Mouse (Mus musculus): ENCODE results near the gene Bmpr1a. TPM values are rescaled to one million over a fixed set of nuclear protein-coding genes. Genes with fewer than 3 reads are reported as not detected.

The Bmpr1a gene
- polyA plus RNA-seq, 1 experiment from 2014 or later: 25.9 TPM

DNA sequence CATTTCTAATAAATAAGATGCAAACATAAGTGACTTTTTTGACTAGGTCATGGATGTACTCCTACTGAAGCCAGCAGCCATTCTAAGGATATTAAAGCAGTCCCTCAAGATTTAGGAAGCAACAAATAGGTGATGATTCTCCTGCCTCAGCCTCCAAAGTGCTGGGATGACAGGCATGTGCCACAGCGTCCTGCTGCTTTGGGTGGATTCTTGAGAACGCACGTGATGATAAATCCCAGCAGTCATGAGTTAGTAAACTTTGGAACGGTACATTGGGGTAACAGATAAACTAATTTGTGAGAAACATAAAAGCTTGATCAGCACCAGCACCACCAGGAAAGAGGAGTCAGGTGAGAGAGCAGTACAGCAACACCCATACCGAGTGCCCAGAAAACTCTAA, 52.7 kb downstream of the Bmpr1a start:
- H3K9me3 ChIP-seq (ENCODE audit: control insufficient read depth, low read length): no peaks in the 10 kb centered on the region
- peaks cover 8% of the 10 kb centered on the region for H3K4me1 ChIP-seq (ENCODE audit: control insufficient read depth, insufficient read depth, low read length)
- H3K27me3 ChIP-seq (ENCODE audit: control insufficient read depth, insufficient read depth, low read length): no peaks in the 10 kb centered on the region
- no peak for DNase-seq
- no peak overlapping the region for H3K9ac ChIP-seq (replicated peaks; ENCODE audit: low read length)
- 93% methylated on average over 5 of the region's 5 CpGs for WGBS
- H3K4me3 ChIP-seq (replicated peaks; ENCODE audit: low read depth, low read length): no peak overlapping the region
- no peak for ATAC-seq (ENCODE audit: low FRiP score, low TSS enrichment)
- H3K36me3 ChIP-seq (ENCODE audit: control insufficient read depth, insufficient read depth, low read length): peaks cover 13% of the 10 kb centered on the region
- H3K4me2 ChIP-seq (ENCODE audit: low read length): no peak overlapping the region
- H3K27ac ChIP-seq (replicated peaks; ENCODE audit: low read depth, low read length): no peak overlapping the region

DNA sequence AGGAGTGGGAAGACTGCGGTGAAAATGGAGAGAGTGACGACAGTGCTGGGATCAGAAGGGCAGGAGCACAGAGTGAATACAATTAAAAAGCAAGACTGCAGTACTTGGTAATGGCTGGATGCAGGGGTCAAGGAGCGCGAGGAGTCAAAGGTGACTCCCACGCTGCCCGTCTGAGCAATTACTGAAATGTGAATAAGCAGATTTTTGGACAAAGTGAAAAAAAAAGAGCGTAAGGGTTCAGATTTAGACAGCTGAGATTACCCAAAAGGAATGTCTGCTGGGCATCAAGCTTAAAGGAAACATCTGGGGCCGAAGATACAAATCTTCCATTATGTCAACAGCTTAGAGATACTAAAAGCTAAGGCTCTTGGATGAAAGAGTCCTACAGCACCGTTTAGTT, 53.3 kb downstream of the Bmpr1a start:
- H3K27ac ChIP-seq (replicated peaks; ENCODE audit: low read depth, low read length): no peak overlapping the region
- H3K36me3 ChIP-seq (ENCODE audit: control insufficient read depth, insufficient read depth, low read length): peaks cover 13% of the 10 kb centered on the region
- DNase-seq (no peak), ATAC-seq (ENCODE audit: low FRiP score, low TSS enrichment) (no peak)
- no peak overlapping the region for H3K9ac ChIP-seq (replicated peaks; ENCODE audit: low read length)
- H3K4me2 ChIP-seq (ENCODE audit: low read length): no peak overlapping the region
- H3K9me3 ChIP-seq (ENCODE audit: control insufficient read depth, low read length): no peaks in the 10 kb centered on the region
- 68% methylated on average over 9 of the region's 9 CpGs for WGBS
- no peak overlapping the region for H3K4me3 ChIP-seq (replicated peaks; ENCODE audit: low read depth, low read length)
- peaks cover 8% of the 10 kb centered on the region for H3K4me1 ChIP-seq (ENCODE audit: control insufficient read depth, insufficient read depth, low read length)
- H3K27me3 ChIP-seq (ENCODE audit: control insufficient read depth, insufficient read depth, low read length): no peaks in the 10 kb centered on the region

- Histone ChIP-seq H3K9me3 (ENCODE audit: control insufficient read depth, low read length) (no peaks in the 10 kb centered on the region), H3K27ac (replicated peaks; ENCODE audit: low read depth, low read length) (no peak overlapping the region), H3K4me3 (replicated peaks; ENCODE audit: low read depth, low read length) (no peak overlapping the region), H3K4me1 (ENCODE audit: control insufficient read depth, insufficient read depth, low read length) (no peaks in the 10 kb centered on the region; the same call in 1 of the 2 replicates), H3K27me3 (ENCODE audit: control insufficient read depth, insufficient read depth, low read length) (no peaks in the 10 kb centered on the region), H3K4me2 (ENCODE audit: low read length) (no peak overlapping the region), H3K9ac (replicated peaks; ENCODE audit: low read length) (no peak overlapping the region), H3K36me3 (ENCODE audit: control insufficient read depth, insufficient read depth, low read length) (peaks cover 17% of the 10 kb centered on the region)
- DNase-seq (no peak), ATAC-seq (ENCODE audit: low FRiP score, low TSS enrichment) (no peak)
Measured at GRCm38 (mm10) chr14:34448398-34448797, 54.7 kb downstream of the Bmpr1a start.

- ATAC-seq (ENCODE audit: low FRiP score, low TSS enrichment) (no peak), DNase-seq (no peak)
Measured at GRCm38 (mm10) chr14:34447659-34448058, 55.5 kb downstream of the Bmpr1a start.

GRCm38 (mm10) chr14:34446624-34447023, 56.5 kb downstream of the Bmpr1a start:
- Histone ChIP-seq H3K36me3 (ENCODE audit: control insufficient read depth, insufficient read depth, low read length) (peaks cover 22% of the 10 kb centered on the region), H3K9ac (replicated peaks; ENCODE audit: low read length) (no peak overlapping the region), H3K27me3 (ENCODE audit: control insufficient read depth, insufficient read depth, low read length) (no peaks in the 10 kb centered on the region), H3K9me3 (ENCODE audit: control insufficient read depth, low read length) (no peaks in the 10 kb centered on the region), H3K27ac (replicated peaks; ENCODE audit: low read depth, low read length) (no peak overlapping the region), H3K4me2 (ENCODE audit: low read length) (no peak overlapping the region), H3K4me3 (replicated peaks; ENCODE audit: low read depth, low read length) (no peak overlapping the region), H3K4me1 (ENCODE audit: control insufficient read depth, insufficient read depth, low read length) (no peaks in the 10 kb centered on the region)
- DNase-seq (no peak), ATAC-seq (ENCODE audit: low FRiP score, low TSS enrichment) (no peak)
- WGBS: 97% methylated on average over 6 of the region's 6 CpGs

More at GRCm38 (mm10) chr14:34447659-34448058, 55.5 kb downstream of the Bmpr1a start:
- Histone ChIP-seq H3K4me1 (ENCODE audit: control insufficient read depth, insufficient read depth, low read length) (no peaks in the 10 kb centered on the region), H3K9me3 (ENCODE audit: control insufficient read depth, low read length) (no peaks in the 10 kb centered on the region), H3K9ac (replicated peaks; ENCODE audit: low read length) (no peak overlapping the region), H3K4me3 (replicated peaks; ENCODE audit: low read depth, low read length) (no peak overlapping the region), H3K27me3 (ENCODE audit: control insufficient read depth, insufficient read depth, low read length) (no peaks in the 10 kb centered on the region), H3K4me2 (ENCODE audit: low read length) (no peak overlapping the region), H3K27ac (replicated peaks; ENCODE audit: low read depth, low read length) (no peak overlapping the region), H3K36me3 (ENCODE audit: control insufficient read depth, insufficient read depth, low read length) (peaks cover 22% of the 10 kb centered on the region)
- 93% methylated on average over 4 of the region's 4 CpGs for WGBS

DNA sequence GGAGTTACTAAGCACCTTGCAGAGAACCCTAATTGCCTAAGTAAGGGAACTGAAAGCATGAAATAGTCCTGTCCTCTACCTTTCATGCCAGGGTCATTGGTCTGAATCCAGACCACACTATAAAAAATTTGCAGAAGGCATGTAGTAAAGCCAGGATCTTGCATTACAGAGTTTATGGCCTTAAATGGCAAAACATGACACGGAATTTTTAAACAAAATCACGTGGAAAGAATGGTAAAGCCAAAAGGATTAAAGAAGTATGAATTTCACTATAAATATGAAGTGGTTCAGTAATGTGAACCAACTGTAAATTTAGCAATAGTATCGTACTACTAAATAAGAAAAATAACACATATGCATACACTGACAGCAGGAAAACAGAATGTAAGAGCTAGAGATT, 57.8 kb downstream of the Bmpr1a start:
- H3K4me3 ChIP-seq (replicated peaks; ENCODE audit: low read depth, low read length): no peak overlapping the region
- no peak for ATAC-seq (ENCODE audit: low FRiP score, low TSS enrichment)
- peaks cover 31% of the 10 kb centered on the region for H3K36me3 ChIP-seq (ENCODE audit: control insufficient read depth, insufficient read depth, low read length)
- no peak overlapping the region for H3K4me2 ChIP-seq (ENCODE audit: low read length)
- 92% methylated on average over 3 of the region's 3 CpGs for WGBS
- H3K9ac ChIP-seq (replicated peaks; ENCODE audit: low read length): no peak overlapping the region
- H3K4me1 ChIP-seq (ENCODE audit: control insufficient read depth, insufficient read depth, low read length): no peaks in the 10 kb centered on the region
- no peaks in the 10 kb centered on the region for H3K9me3 ChIP-seq (ENCODE audit: control insufficient read depth, low read length)
- no peak for DNase-seq
- H3K27ac ChIP-seq (replicated peaks; ENCODE audit: low read depth, low read length): no peak overlapping the region
- no peaks in the 10 kb centered on the region for H3K27me3 ChIP-seq (ENCODE audit: control insufficient read depth, insufficient read depth, low read length)

- Histone ChIP-seq H3K4me1 (ENCODE audit: control insufficient read depth, insufficient read depth, low read length) (no peaks in the 10 kb centered on the region), H3K9me3 (ENCODE audit: control insufficient read depth, low read length) (no peaks in the 10 kb centered on the region), H3K27ac (replicated peaks; ENCODE audit: low read depth, low read length) (no peak overlapping the region), H3K4me3 (replicated peaks; ENCODE audit: low read depth, low read length) (no peak overlapping the region), H3K9ac (replicated peaks; ENCODE audit: low read length) (no peak overlapping the region), H3K4me2 (ENCODE audit: low read length) (no peak overlapping the region), H3K36me3 (ENCODE audit: control insufficient read depth, insufficient read depth, low read length) (peaks cover 31% of the 10 kb centered on the region), H3K27me3 (ENCODE audit: control insufficient read depth, insufficient read depth, low read length) (no peaks in the 10 kb centered on the region)
- DNase-seq (no peak), ATAC-seq (ENCODE audit: low FRiP score, low TSS enrichment) (no peak)
Measured at GRCm38 (mm10) chr14:34444924-34445323, 58.2 kb downstream of the Bmpr1a start.

DNA sequence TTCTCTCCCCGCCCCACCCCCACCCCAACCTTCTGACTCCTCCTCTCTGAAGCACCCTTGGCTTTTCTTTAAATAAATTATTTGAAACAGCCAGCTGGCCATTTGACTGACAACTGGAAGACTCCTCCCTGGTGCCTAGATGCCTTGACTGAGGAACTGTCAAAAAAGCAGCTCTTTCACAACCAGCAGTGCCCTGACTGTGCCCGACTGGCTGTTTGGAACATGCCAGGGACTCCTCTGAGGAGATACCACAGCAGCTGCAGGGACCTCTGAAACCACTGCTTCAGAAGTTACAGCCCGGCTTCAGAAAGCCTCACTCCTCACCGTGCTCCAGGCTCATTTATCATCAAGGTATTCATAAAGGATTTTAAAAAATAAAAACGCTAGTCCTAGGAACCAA, 58.8 kb downstream of the Bmpr1a start:
- Histone ChIP-seq H3K4me2 (ENCODE audit: low read length) (no peak overlapping the region), H3K27me3 (ENCODE audit: control insufficient read depth, insufficient read depth, low read length) (no peaks in the 10 kb centered on the region), H3K36me3 (ENCODE audit: control insufficient read depth, insufficient read depth, low read length) (peaks cover 32% of the 10 kb centered on the region), H3K9me3 (ENCODE audit: control insufficient read depth, low read length) (no peaks in the 10 kb centered on the region), H3K4me3 (replicated peaks; ENCODE audit: low read depth, low read length) (no peak overlapping the region), H3K27ac (replicated peaks; ENCODE audit: low read depth, low read length) (no peak overlapping the region), H3K4me1 (ENCODE audit: control insufficient read depth, insufficient read depth, low read length) (no peaks in the 10 kb centered on the region), H3K9ac (replicated peaks; ENCODE audit: low read length) (no peak overlapping the region)
- ATAC-seq (ENCODE audit: low FRiP score, low TSS enrichment) (no peak), DNase-seq (no peak)
- WGBS: 88% methylated on average over 5 of the region's 5 CpGs

GRCm38 (mm10) chr14:34442531-34442930, 60.6 kb downstream of the Bmpr1a start:
- DNase-seq (peak; percentile 43), ATAC-seq (ENCODE audit: low FRiP score, low TSS enrichment) (no peak)
- 0 out of 2 replicates have a peak overlapping the region, but pooled peaks have one; percentile 9 for H3K27ac ChIP-seq (replicated peaks; ENCODE audit: low read depth, low read length)
- H3K9ac ChIP-seq (replicated peaks; ENCODE audit: low read length): no peak overlapping the region
- WGBS: 43% methylated on average over 4 of the region's 4 CpGs
- peaks cover 36% of the 10 kb centered on the region for H3K36me3 ChIP-seq (ENCODE audit: control insufficient read depth, insufficient read depth, low read length)
- H3K4me2 ChIP-seq (ENCODE audit: low read length): no peak overlapping the region
- H3K27me3 ChIP-seq (ENCODE audit: control insufficient read depth, insufficient read depth, low read length): no peaks in the 10 kb centered on the region
- no peaks in the 10 kb centered on the region for H3K4me1 ChIP-seq (ENCODE audit: control insufficient read depth, insufficient read depth, low read length)
- no peaks in the 10 kb centered on the region for H3K9me3 ChIP-seq (ENCODE audit: control insufficient read depth, low read length)
- no peak overlapping the region for H3K4me3 ChIP-seq (replicated peaks; ENCODE audit: low read depth, low read length)
